Mouse (Mus musculus): ENCODE measurements around the gene Setmar.

Gene Setmar

GRCm38 (mm10) chr6:108064918-108065526, at the start of gene Setmar:
Gene Setmar (plus strand): TSS chr6:108065045.
- peak; percentile 79 for DNase-seq (ENCODE audit: extremely low spot score, low read depth, low spot score)

- DNase-seq (ENCODE audit: extremely low spot score, low read depth, low spot score): no peak
These were observed 43.2 kb upstream of the Setmar start for GRCm38 (mm10) chr6:108021646-108022045.

GRCm38 (mm10) chr6:108055041-108055440, 9.8 kb upstream of the Setmar start:
- peak; percentile 16 for DNase-seq (ENCODE audit: extremely low spot score, low read depth, low spot score)

GRCm38 (mm10) chr6:108055946-108056345, 8.9 kb upstream of the Setmar start:
- DNase-seq (ENCODE audit: extremely low spot score, low read depth, low spot score): no peak

GRCm38 (mm10) chr6:108057353-108057752, 7.5 kb upstream of the Setmar start:
- DNase-seq (ENCODE audit: extremely low spot score, low read depth, low spot score): no peak

GRCm38 (mm10) chr6:108058066-108058465, 6.8 kb upstream of the Setmar start:
- no peak for DNase-seq (ENCODE audit: extremely low spot score, low read depth, low spot score)

GRCm38 (mm10) chr6:108061121-108061520, 3.7 kb upstream of the Setmar start:
- no peak for DNase-seq (ENCODE audit: extremely low spot score, low read depth, low spot score)

GRCm38 (mm10) chr6:108065583-108065982, 738 bp downstream of the Setmar start:
- DNase-seq (ENCODE audit: extremely low spot score, low read depth, low spot score): peak; percentile 20

- no peak for DNase-seq (ENCODE audit: extremely low spot score, low read depth, low spot score)
These were observed 6.1 kb downstream of the Setmar start for GRCm38 (mm10) chr6:108070947-108071346.

GRCm38 (mm10) chr6:108073071-108073470, 8.2 kb downstream of the Setmar start:
- DNase-seq (ENCODE audit: extremely low spot score, low read depth, low spot score): no peak

GRCm38 (mm10) chr6:108073931-108074330, 9.1 kb downstream of the Setmar start:
- no peak for DNase-seq (ENCODE audit: extremely low spot score, low read depth, low spot score)

GRCm38 (mm10) chr6:108074624-108075023, 9.8 kb downstream of the Setmar start:
- DNase-seq (ENCODE audit: extremely low spot score, low read depth, low spot score): no peak

- DNase-seq (ENCODE audit: extremely low spot score, low read depth, low spot score): no peak
These were observed 11.0 kb downstream of the Setmar start for GRCm38 (mm10) chr6:108075857-108076256.

- DNase-seq (ENCODE audit: extremely low spot score, low read depth, low spot score): no peak
These were observed 26.5 kb downstream of the Setmar start for GRCm38 (mm10) chr6:108091296-108091695.

- DNase-seq (ENCODE audit: extremely low spot score, low read depth, low spot score): no peak
These were observed 27.8 kb downstream of the Setmar start for GRCm38 (mm10) chr6:108092646-108093045.

GRCm38 (mm10) chr6:108093449-108093848, 28.6 kb downstream of the Setmar start:
- DNase-seq (ENCODE audit: extremely low spot score, low read depth, low spot score): no peak

GRCm38 (mm10) chr6:108095445-108095844, 30.6 kb downstream of the Setmar start:
- DNase-seq (ENCODE audit: extremely low spot score, low read depth, low spot score): no peak

- DNase-seq (ENCODE audit: extremely low spot score, low read depth, low spot score): peak; percentile 54
These were observed 33.5 kb downstream of the Setmar start for GRCm38 (mm10) chr6:108098171-108098845.

- no peak for DNase-seq (ENCODE audit: extremely low spot score, low read depth, low spot score)
These were observed 34.0 kb downstream of the Setmar start for GRCm38 (mm10) chr6:108098846-108099217.

- no peak for DNase-seq (ENCODE audit: extremely low spot score, low read depth, low spot score)
These were observed 37.3 kb downstream of the Setmar start for GRCm38 (mm10) chr6:108101936-108102830.

- DNase-seq (ENCODE audit: extremely low spot score, low read depth, low spot score): no peak
These were observed 42.5 kb downstream of the Setmar start for GRCm38 (mm10) chr6:108107376-108107775.

GRCm38 (mm10) chr6:108110336-108110735, 45.5 kb downstream of the Setmar start:
- no peak for DNase-seq (ENCODE audit: extremely low spot score, low read depth, low spot score)

Data from hindlimb bud, embryonic 11.5 days (tissue).